Mouse (Mus musculus): ENCODE data around the gene Piwil4.

GRCm38 (mm10) chr9:14769811-14770210 is 29.3 kb upstream of the Piwil4 start:
- TF ChIP-seq CTCF (IDR thresholded peaks at IDR 0.05; ENCODE audit: insufficient read depth, low read depth, low read length) (no peak), POLR2A (IDR thresholded peaks at IDR 0.05; ENCODE audit: insufficient read depth, low read depth, low read length) (no peak)

Data from olfactory bulb, adult 2 months (tissue).